Mouse (Mus musculus) MEL (cell line): ENCODE measurements around the gene Eomes. TPM values are rescaled to one million over a fixed set of nuclear protein-coding genes. Genes with fewer than 3 reads are reported as not detected.

Source experiments
- DNase-seq: peaks from one replicate; pipeline ENCODE4 v3.0.0; 2011; ENCODE audit warnings: low read depth, low spot score
- H3K27ac ChIP-seq: 2 replicates; pipeline ENCODE4 v1.5.1; 2012; ENCODE audit warnings: low read depth, mild to moderate bottlenecking, control low read depth, low read length, moderate library complexity; ENCODE audit not compliant: control insufficient read depth
- H3K27me3 ChIP-seq, 2 experiments: fragments of 150-350 bp in 1 of 2; sonication (generic) in 1 of 2; 2 replicates each; pipeline ENCODE4 v1.6.1; 2012; ENCODE audit warnings: low read length in 2 of 2, mild to moderate bottlenecking in 2 of 2, improper control_type of control experiment in 1 of 2, moderate library complexity in 1 of 2; ENCODE audit not compliant: insufficient read depth in 2 of 2, control insufficient read depth in 1 of 2
- H3K36me3 ChIP-seq, 2 experiments: 2 replicates each; pipeline ENCODE4 v1.6.1; 2012 to 2014; ENCODE audit warnings: low read length in 2 of 2, improper control_type of control experiment in 1 of 2, inconsistent platforms in 1 of 2, mild to moderate bottlenecking in 1 of 2; ENCODE audit not compliant: insufficient read depth in 2 of 2, control insufficient read depth in 1 of 2
- H3K4me1 ChIP-seq, 2 experiments: fragments of 150-350 bp in 1 of 2; sonication (generic) in 1 of 2; 2 replicates each; pipeline ENCODE4 v1.6.1; 2012; ENCODE audit warnings: low read length in 2 of 2, improper control_type of control experiment in 1 of 2, mild to moderate bottlenecking in 1 of 2; ENCODE audit not compliant: insufficient read depth in 2 of 2, control insufficient read depth in 1 of 2
- H3K4me3 ChIP-seq, 2 experiments: fragments of 150-350 bp in 1 of 2; sonication (generic) in 1 of 2; 2 replicates each; pipeline ENCODE4 v1.5.1; 2012; ENCODE audit warnings: low read depth in 2 of 2, low read length in 2 of 2, mild to moderate bottlenecking in 2 of 2, moderate library complexity in 2 of 2, control low read depth in 1 of 2, improper control_type of control experiment in 1 of 2; ENCODE audit not compliant: control insufficient read depth in 1 of 2, insufficient read depth in 1 of 2
- H3K79me2 ChIP-seq: 2 replicates; pipeline ENCODE4 v1.6.1; 2012; ENCODE audit warnings: mild to moderate bottlenecking, low read length, moderate library complexity; ENCODE audit not compliant: control insufficient read depth, poor library complexity, insufficient read depth
- H3K9ac ChIP-seq: 2 replicates; pipeline ENCODE4 v1.6.1; 2012; ENCODE audit warnings: low read depth, mild to moderate bottlenecking, control low read depth, low read length, moderate library complexity; ENCODE audit not compliant: control insufficient read depth, poor library complexity, severe bottlenecking
- H3K9me3 ChIP-seq: fragments of 150-350 bp; sonication (generic); replicated peaks from 2 replicates; pipeline ENCODE4 v1.6.1; 2012; ENCODE audit warnings: mild to moderate bottlenecking, low read length, improper control_type of control experiment, moderate library complexity; ENCODE audit not compliant: insufficient read depth
- BHLHE40 ChIP-seq: IDR thresholded peaks from 2 replicates; pipeline ENCODE4 v1.6.1; 2012; ENCODE audit warnings: low read depth, mild to moderate bottlenecking, inconsistent platforms, low read length, improper control_type of control experiment, borderline replicate concordance
- CHD1 ChIP-seq: IDR thresholded peaks from 2 replicates; pipeline ENCODE4 v1.6.1; 2012; ENCODE audit warnings: low read depth, mild to moderate bottlenecking, inconsistent platforms, low read length, improper control_type of control experiment
- CHD2 ChIP-seq: IDR thresholded peaks from 2 replicates; pipeline ENCODE4 v1.6.1; 2011; ENCODE audit warnings: low read length, improper control_type of control experiment
- ELF1 ChIP-seq: IDR thresholded peaks from 2 replicates; pipeline ENCODE4 v1.6.1; 2014; ENCODE audit warnings: low read depth, mild to moderate bottlenecking, inconsistent platforms, low read length, improper control_type of control experiment, moderate library complexity
- EP300 ChIP-seq, 2 experiments: IDR thresholded peaks; 2 replicates each; pipeline ENCODE4 v1.6.1; 2011; ENCODE audit warnings: improper control_type of control experiment in 2 of 2, low read length in 2 of 2, low read depth in 1 of 2, mild to moderate bottlenecking in 1 of 2
- ETS1 ChIP-seq: IDR thresholded peaks from 2 replicates; pipeline ENCODE4 v1.6.1; 2012; ENCODE audit warnings: low read depth, mild to moderate bottlenecking, inconsistent platforms, low read length, improper control_type of control experiment, moderate library complexity
- GATA1 ChIP-seq: IDR thresholded peaks from 2 replicates; pipeline ENCODE4 v1.6.1; 2011; ENCODE audit warnings: low read depth, low read length, improper control_type of control experiment
- HCFC1 ChIP-seq: IDR thresholded peaks from 2 replicates; pipeline ENCODE4 v1.6.1; 2012; ENCODE audit warnings: low read depth, mild to moderate bottlenecking, inconsistent platforms, low read length, improper control_type of control experiment, moderate library complexity
- JUND ChIP-seq: IDR thresholded peaks from 2 replicates; pipeline ENCODE4 v1.6.1; 2011; ENCODE audit warnings: low read depth, mild to moderate bottlenecking, improper control_type of control experiment, low read length
- KAT2A ChIP-seq: conservative IDR thresholded peaks from 2 replicates; pipeline ENCODE4 v1.6.1; 2012; ENCODE audit warnings: low read depth, low read length, improper control_type of control experiment, inconsistent platforms
- MAX ChIP-seq: IDR thresholded peaks from 2 replicates; pipeline ENCODE4 v1.6.1; 2011; ENCODE audit warnings: low read length, improper control_type of control experiment
- MAZ ChIP-seq: IDR thresholded peaks from 2 replicates; pipeline ENCODE4 v1.6.1; 2012; ENCODE audit warnings: low read depth, mild to moderate bottlenecking, inconsistent platforms, low read length, improper control_type of control experiment
- MEF2A ChIP-seq: IDR thresholded peaks from 2 replicates; pipeline ENCODE4 v1.6.1; 2014; ENCODE audit warnings: low read depth, mild to moderate bottlenecking, inconsistent platforms, low read length, improper control_type of control experiment; ENCODE audit not compliant: poor library complexity, insufficient replicate concordance, severe bottlenecking; ENCODE audit errors: extremely low read depth
- MYB ChIP-seq: IDR thresholded peaks from 2 replicates; pipeline ENCODE4 v1.6.1; 2011; ENCODE audit warnings: mild to moderate bottlenecking, low read depth, low read length, improper control_type of control experiment
- MYC ChIP-seq: IDR thresholded peaks from 2 replicates; pipeline ENCODE4 v1.6.1; 2011; ENCODE audit warnings: low read depth, mild to moderate bottlenecking, low read length, improper control_type of control experiment, moderate library complexity
- NELFE ChIP-seq: IDR thresholded peaks from 2 replicates; pipeline ENCODE4 v1.6.1; 2011; ENCODE audit warnings: low read depth, low read length, improper control_type of control experiment
- NRF1 ChIP-seq: IDR thresholded peaks from 2 replicates; pipeline ENCODE4 v1.6.1; 2014; ENCODE audit warnings: low read depth, mild to moderate bottlenecking, inconsistent platforms, low read length, improper control_type of control experiment, moderate library complexity; ENCODE audit not compliant: poor library complexity, insufficient read depth, severe bottlenecking
- POLR2A ChIP-seq, 2 experiments: IDR thresholded peaks; 2 replicates each; pipeline ENCODE4 v1.6.1; 2011 to 2012; ENCODE audit warnings: low read length in 2 of 2, mild to moderate bottlenecking in 2 of 2, control low read depth in 1 of 2, improper control_type of control experiment in 1 of 2, low read depth in 1 of 2, moderate library complexity in 1 of 2; ENCODE audit not compliant: control insufficient read depth in 1 of 2, insufficient read depth in 1 of 2, poor library complexity in 1 of 2
- POLR2AphosphoS2 ChIP-seq: IDR thresholded peaks from 2 replicates; pipeline ENCODE4 v1.6.1; 2011; ENCODE audit warnings: low read length, improper control_type of control experiment
- RAD21 ChIP-seq: IDR thresholded peaks from 2 replicates; pipeline ENCODE4 v1.6.1; 2011; ENCODE audit warnings: mild to moderate bottlenecking, low read depth, low read length, improper control_type of control experiment
- RCOR1 ChIP-seq: IDR thresholded peaks from 2 replicates; pipeline ENCODE4 v1.6.1; 2012; ENCODE audit warnings: low read depth, mild to moderate bottlenecking, inconsistent platforms, low read length, improper control_type of control experiment
- SIN3A ChIP-seq: IDR thresholded peaks from 2 replicates; pipeline ENCODE4 v1.6.1; 2012; ENCODE audit warnings: low read length, improper control_type of control experiment, inconsistent platforms
- TAL1 ChIP-seq: IDR thresholded peaks from 2 replicates; pipeline ENCODE4 v1.6.1; 2012; ENCODE audit warnings: mild to moderate bottlenecking, inconsistent platforms, low read length, moderate library complexity, mixed read lengths
- USF1 ChIP-seq: IDR thresholded peaks from 2 replicates; pipeline ENCODE4 v1.6.1; 2014; ENCODE audit warnings: low read depth, mild to moderate bottlenecking, inconsistent platforms, low read length, improper control_type of control experiment, moderate library complexity
- ZKSCAN1 ChIP-seq: IDR thresholded peaks from 2 replicates; pipeline ENCODE4 v1.6.1; 2012; ENCODE audit warnings: low read depth, mild to moderate bottlenecking, inconsistent platforms, low read length, improper control_type of control experiment, moderate library complexity
- ZMIZ1 ChIP-seq: IDR thresholded peaks from 2 replicates; pipeline ENCODE4 v1.6.1; 2012; ENCODE audit warnings: low read depth, mild to moderate bottlenecking, inconsistent platforms, low read length, improper control_type of control experiment, moderate library complexity
- ZNF384 ChIP-seq: IDR thresholded peaks from 2 replicates; pipeline ENCODE4 v1.6.1; 2012; ENCODE audit warnings: low read depth, mild to moderate bottlenecking, inconsistent platforms, low read length, improper control_type of control experiment
- polyA plus RNA-seq, 2 experiments: library from polyadenylated mRNA; stranded (reverse) in 1 of 2; unstranded in 1 of 2; fragments of >175 nt in 1 of 2; fragments of >200 nt in 1 of 2; gene quantifications; 2 replicates each; pipeline versions ENCODE4 v1.2.1 to v1.2.4; 2012; ENCODE audit warnings: low replicate concordance in 2 of 2, low read depth in 1 of 2; ENCODE audit not compliant: insufficient read length in 2 of 2, insufficient read depth in 1 of 2, missing spikeins in 1 of 2
- total RNA-seq: library from RNA; depleted of rRNA; stranded (reverse); fragments of 300-350 nt; gene quantifications from 2 replicates; pipeline ENCODE4 v1.2.3, GENCODE M21; 2012

Eomes gene
- total and polyA plus RNA-seq, 3 experiments, result not detected

GRCm38 (mm10) chr9:118478839-118479507 lies 961 bp downstream of the Eomes start:
- no peak overlapping the region for H3K9ac ChIP-seq
- TF ChIP-seq JUND (no peak), GATA1 (no peak), ZNF384 (no peak), POLR2AphosphoS2 (no peak), KAT2A (no peak), EP300 (IDR thresholded peaks at IDR 0.05; ENCODE audit: low read depth in 1 of 2, low read length in 2 of 2) (no peak), MAZ (no peak), NELFE (no peak), CHD1 (no peak), USF1 (no peak), MAX (no peak), MEF2A (no peak), TAL1 (no peak)
- H3K4me3 ChIP-seq, result no peak overlapping the region
- DNase-seq, result no peak
- peaks cover 0 to 3% of the 10 kb centered on the region in 2 experiments; a peak in 2 of 4 replicates for H3K36me3 ChIP-seq
- H3K79me2 ChIP-seq, result no peaks in the 10 kb centered on the region
- H3K4me1 ChIP-seq, result peaks cover 0 to 4% of the 10 kb centered on the region in 2 experiments; a peak in 1 of 4 replicates
- no peak overlapping the region for H3K27ac ChIP-seq
- H3K9me3 ChIP-seq, result no peaks in the 10 kb centered on the region
- no peaks in the 10 kb centered on the region; a peak in 1 of 4 replicates for H3K27me3 ChIP-seq

- H3K9ac ChIP-seq, result no peak overlapping the region
- H3K4me3 ChIP-seq, result no peak overlapping the region
- no peak for DNase-seq
- no peak overlapping the region for H3K27ac ChIP-seq
- H3K36me3 ChIP-seq, result peaks cover 0 to 3% of the 10 kb centered on the region in 2 experiments; a peak in 2 of 4 replicates
- H3K9me3 ChIP-seq, result no peaks in the 10 kb centered on the region
- H3K27me3 ChIP-seq, result no peaks in the 10 kb centered on the region
- peaks cover 0 to 4% of the 10 kb centered on the region in 2 experiments; a peak in 1 of 4 replicates for H3K4me1 ChIP-seq
- no peaks in the 10 kb centered on the region for H3K79me2 ChIP-seq
- no peak for TF ChIP-seq HCFC1
- TF ChIP-seq MYC, result no peak
- TF ChIP-seq RCOR1, result no peak
- no peak for TF ChIP-seq POLR2A (IDR thresholded peaks at IDR 0.05; ENCODE audit: control insufficient read depth in 1 of 2, insufficient read depth in 1 of 2, low read depth in 1 of 2, low read length in 2 of 2, poor library complexity in 1 of 2)
- no peak for TF ChIP-seq POLR2AphosphoS2
- TF ChIP-seq EP300 (IDR thresholded peaks at IDR 0.05; ENCODE audit: low read depth in 1 of 2, low read length in 2 of 2), result no peak
- no peak for TF ChIP-seq RAD21
- no peak for TF ChIP-seq ZKSCAN1
- no peak for TF ChIP-seq SIN3A
- TF ChIP-seq NRF1, result no peak
- TF ChIP-seq BHLHE40, result no peak
- no peak for TF ChIP-seq GATA1
- TF ChIP-seq MAZ, result no peak
- no peak for TF ChIP-seq ETS1
- no peak for TF ChIP-seq TAL1
- TF ChIP-seq CHD2, result no peak
- TF ChIP-seq ELF1, result no peak
- TF ChIP-seq MYB, result no peak
- no peak for TF ChIP-seq ZNF384
- TF ChIP-seq ZMIZ1, result no peak
Measured at GRCm38 (mm10) chr9:118479508-118480291, 1.7 kb downstream of the Eomes start.
